Mouse (Mus musculus) right cerebral cortex, postnatal 36 days (tissue): ENCODE results near the gene Cyp4a10.
A peak's percentile ranks its signal among the peaks of the same experiment; 100 is the strongest.
"Not testable (repeated sequence)": the region's sequence is repeated elsewhere in the genome, so short reads cannot be mapped to it uniquely, and the experiment has no call there.

Source experiments
- DNase-seq, 2 experiments: peaks; one replicate each; pipeline ENCODE4 v3.0.0; 2022; ENCODE audit warnings: low spot score in 2 of 2, mixed read lengths in 1 of 2

Cyp4a10 gene

DNA sequence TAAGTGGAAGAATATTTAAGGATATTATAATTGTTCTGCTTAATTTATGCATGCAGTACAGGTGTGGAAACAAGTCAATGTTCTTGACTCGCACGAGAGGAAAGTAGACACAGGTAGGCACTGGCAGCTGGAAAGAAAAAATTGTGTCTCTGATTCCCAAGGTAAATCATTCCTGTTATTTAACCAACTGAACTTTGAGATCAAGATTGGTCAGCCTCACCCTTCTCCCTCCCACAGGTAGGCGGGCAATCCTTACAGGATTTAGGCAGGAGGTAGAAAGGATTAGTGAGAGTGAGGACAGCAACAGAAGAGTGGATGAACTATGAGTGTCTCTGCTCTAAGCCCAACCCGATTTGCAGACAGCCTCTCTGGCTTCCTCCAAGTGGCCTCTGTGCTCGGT, at the start of gene Cyp4a10:
Gene Cyp4a10, plus strand, starts transcription at position 265 of the 400 bp plus-strand sequence.
- not testable (repeated sequence) for DNase-seq

DNA sequence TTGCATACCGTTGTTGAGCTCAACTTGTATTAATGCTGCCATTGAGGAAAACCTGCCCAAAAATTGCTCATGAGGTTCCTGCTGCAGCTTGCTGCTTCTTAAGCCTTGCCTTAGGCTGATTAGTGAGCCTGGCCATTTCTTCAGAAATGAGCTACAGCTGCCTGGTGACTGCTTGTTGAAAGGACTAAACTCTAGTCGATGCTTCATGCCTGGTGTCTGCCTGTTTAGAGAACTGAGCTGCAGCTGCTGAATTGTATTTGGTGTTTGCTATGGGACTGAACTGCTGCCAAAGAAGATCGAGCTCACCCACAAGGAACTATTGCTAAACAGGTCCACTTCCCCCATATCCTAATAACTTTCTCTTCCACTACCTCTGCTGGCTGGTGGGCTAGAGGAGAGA, 44.5 kb upstream of the Cyp4a10 start:
- not testable (repeated sequence) for DNase-seq

DNA sequence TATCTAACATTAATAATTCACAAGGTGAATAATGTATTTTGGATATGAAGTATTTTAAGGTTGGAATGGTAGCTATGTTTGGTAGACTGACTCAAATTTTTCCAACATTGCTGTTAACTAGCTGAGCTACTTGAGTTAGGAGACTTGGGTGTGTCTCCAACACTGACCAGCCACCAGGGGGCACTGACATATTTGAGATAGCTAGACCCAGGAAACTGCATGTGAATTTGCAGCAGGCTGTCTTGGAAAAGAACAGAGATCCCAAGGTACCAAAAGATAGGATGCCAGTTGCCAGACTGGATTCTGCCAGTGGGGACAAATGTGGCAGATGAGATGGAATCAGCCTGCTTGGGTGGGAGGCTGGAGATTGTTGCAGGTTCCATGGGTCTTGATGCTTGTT, 42.0 kb upstream of the Cyp4a10 start:
- peak in 1 of 2 experiments; percentile 1 for DNase-seq

DNA sequence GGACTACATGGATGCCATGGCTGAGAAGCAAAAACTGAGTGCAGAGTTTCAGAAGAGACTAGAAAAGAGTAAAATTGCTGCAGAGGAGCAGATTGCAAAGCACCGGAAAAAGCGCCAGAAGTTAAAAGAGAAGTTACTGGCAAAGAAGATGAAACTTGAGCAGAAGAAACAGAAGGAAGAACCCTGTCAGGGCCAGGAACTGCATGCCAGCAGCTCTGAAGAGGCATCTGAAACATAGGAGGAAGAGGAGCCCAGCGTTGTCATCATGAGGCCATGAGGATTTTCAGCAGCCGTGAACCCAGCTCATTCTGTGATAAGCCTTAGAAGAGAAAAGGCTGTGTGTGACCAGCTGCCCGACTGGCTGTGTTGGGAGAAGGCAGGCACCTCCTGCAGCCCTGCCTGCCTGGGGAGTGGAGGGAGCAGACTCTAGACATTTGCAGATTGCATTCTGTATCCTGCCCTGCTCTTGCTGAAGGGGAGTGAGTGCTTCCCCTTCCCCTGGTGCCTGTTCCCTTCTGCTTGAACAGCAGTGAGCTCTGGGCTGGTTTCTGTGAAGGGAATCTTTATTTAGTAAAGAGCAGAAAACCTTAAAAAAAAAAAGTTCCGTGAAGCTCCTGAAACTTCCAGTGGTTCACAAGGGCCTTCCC, 36.9 kb upstream of the Cyp4a10 start:
- no peak for DNase-seq

DNA sequence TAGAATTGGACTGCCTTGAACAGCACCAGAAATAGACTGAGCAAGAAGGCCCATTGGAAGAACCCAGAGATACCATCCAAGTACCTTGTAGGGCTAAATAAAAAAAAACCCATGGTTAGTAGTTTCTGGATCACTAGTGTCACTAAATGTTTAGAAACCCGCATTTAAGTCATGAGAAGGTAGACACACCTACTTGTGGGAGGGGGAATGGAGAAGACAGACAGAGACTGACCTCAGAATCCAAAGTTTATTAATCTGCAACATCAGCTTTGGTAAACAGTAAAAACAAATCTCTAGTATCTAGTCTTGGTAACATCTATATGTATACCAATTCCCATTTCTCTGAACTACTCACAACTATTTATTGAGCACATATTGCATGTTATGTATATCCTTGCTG, 22.1 kb upstream of the Cyp4a10 start, which contains the start of gene Cyp4a14:
Gene Cyp4a14, minus strand, starts transcription at position 142 of the 400 bp plus-strand sequence.
- no peak for DNase-seq

DNA sequence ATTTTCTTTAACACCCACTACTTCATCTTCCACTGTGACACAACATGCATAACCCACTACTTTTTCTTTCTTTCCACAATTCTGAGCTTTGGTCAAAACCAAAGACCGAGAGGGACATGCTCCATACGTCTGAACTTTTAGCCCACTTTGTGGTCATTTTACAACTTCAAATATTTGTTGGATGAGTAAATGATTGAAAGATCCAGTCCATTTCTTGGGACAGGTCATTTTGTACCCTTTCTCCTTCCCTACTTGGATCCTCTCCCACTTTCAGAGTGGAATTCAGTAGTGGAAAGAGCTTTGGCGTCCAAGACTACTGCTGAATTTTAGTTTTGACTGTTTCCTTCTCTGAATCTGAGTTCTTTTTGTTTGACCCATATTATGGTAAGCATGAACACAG, 20.6 kb upstream of the Cyp4a10 start:
- DNase-seq, result no peak

DNA sequence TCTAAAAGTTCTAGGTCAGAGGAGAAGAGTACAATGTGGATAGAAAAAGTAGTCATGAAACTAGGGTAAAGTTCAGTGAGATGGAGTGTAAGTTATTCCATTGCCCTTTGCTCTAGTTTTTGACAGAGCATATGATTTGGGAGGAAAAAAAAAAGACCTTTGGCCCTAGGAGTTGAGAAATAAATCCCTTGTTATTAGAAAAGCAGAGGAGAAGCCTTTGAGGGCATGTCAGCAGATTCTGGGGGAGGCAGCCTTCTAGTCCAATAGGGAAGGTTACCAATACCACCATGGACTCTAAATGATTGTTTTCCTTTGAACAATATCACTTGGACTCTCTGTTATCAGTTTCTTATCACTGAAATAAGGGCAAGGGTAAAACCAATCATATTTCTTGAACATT, 4.1 kb upstream of the Cyp4a10 start:
- DNase-seq, result not testable (repeated sequence)

DNA sequence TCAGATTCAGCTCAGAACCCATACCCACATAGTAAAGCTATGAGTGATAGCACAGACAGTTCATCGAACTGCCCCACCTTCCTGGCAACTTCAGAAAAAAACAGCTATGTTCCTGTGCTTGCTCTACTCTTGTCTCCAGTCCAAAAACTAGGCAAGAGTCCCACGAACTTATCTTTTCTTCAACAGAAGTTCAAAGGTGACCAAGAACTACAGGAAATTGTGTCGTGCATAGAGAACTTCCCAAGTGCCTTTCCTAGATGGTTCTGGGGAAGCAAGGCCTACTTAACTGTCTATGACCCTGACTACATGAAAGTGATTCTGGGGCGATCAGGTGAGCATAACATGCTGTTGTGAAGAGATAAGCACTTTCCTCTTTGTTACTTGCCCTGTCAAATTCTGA, 1.4 kb downstream of the Cyp4a10 start:
- no peak for DNase-seq

DNA sequence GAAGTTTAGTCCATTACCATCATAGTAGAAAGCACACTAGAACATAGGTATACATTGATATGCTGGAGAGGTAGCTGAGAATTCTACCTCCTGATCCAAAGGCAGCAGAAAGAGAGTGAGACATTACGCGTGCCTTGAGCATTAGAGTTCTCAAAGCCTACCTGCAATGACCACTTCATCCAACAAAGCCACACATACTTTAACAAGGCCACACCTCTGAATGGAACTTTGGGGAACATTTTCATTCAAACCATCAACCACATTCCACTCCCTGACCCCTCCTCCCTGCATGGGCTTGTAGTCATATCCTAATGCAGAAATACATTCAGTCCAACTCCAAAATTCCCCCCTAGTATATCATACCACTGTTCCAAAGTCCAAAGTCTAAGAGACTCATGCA, 3.7 kb downstream of the Cyp4a10 start:
- no peak for DNase-seq

DNA sequence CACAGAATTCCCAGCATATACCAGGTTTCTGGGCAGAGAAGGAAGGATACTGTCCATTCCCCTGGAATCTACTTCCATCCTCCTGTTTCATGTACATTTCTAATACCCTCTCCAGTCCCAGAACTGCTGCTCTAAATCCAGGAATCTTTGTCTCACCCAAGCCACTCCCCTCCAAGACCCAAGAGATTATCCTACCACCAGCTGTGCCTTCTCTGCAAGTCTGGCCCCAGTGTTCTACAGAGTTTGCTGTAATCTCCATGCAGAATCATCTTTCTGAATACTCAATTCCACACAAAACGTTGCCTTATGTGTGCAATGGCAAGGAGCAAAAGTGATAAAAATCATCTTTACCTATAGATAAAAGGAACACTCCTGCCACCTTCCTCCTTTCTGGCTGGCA, 27.0 kb downstream of the Cyp4a10 start:
- no peak for DNase-seq

DNA sequence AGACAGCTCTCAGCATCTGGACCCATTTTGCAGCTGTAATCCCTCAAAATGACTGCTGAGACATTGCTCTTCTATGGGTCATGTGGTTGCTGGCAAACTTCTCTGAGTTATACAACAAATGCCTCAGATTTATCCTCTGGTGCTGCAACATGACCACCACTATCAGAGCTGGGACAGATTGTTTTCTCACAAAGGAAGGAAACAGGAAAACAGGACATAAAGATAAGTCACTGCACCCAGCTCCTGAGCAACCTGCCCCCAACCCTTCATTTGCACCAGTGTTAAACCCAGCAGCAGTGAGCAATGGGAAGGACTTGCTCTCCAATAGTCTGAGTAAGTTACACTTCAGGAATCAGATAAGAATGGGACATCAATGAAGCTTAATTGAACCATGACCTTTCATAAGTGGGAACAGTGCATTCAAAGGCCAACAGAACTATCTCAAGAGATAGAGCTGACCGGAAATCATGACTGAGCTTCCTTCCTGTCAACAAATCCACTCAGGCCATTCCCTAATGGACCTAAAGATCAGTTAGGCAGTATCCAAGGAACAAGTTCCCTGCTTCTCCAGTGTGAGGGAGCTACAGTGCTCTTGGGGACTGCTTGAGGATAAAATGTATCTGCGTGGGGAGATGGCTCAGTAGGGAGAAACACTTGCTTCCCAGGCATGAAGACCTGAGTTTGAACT, 28.2 kb downstream of the Cyp4a10 start:
- DNase-seq, result no peak

DNA sequence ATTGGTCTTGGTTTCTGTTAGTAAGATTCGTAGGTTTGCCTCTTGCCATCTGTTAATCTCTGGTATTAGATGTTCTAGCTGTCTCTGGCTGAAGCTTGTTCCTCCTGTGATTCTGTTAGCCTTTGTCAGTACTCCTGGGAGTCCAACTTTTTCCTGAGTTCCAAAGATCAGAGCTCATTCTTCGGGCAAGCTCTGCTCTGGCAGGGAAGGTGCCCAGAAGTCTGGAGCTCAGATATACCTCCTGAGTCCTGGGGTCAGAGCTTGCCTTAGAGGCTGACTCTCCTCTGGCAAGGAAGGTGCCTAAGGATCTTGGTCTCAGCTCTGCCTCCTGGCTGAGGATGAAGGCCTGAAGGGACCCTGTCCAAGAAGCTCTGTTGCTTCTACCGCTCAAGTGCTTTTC, 34.7 kb downstream of the Cyp4a10 start:
- no peak for DNase-seq

DNA sequence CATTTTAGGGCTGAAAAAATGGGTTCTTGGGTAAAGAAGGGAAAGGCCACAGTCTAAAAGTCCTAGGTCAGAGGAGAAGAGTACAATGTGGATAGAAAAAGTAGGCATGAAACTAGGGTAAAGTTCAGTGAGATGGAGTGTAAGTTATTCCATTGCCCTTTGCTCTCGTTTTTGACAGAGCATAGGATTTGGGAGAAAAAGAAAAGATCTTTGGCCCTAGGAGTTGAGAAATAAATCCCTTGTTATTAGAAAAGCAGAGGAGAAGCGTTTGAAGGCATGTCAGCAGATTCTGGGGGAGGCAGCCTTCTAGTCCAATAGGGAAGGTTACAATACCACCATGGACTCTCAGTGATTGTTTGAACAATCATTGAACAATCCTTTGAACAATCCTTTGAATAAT, 37.4 kb downstream of the Cyp4a10 start:
- DNase-seq, result no peak

DNA sequence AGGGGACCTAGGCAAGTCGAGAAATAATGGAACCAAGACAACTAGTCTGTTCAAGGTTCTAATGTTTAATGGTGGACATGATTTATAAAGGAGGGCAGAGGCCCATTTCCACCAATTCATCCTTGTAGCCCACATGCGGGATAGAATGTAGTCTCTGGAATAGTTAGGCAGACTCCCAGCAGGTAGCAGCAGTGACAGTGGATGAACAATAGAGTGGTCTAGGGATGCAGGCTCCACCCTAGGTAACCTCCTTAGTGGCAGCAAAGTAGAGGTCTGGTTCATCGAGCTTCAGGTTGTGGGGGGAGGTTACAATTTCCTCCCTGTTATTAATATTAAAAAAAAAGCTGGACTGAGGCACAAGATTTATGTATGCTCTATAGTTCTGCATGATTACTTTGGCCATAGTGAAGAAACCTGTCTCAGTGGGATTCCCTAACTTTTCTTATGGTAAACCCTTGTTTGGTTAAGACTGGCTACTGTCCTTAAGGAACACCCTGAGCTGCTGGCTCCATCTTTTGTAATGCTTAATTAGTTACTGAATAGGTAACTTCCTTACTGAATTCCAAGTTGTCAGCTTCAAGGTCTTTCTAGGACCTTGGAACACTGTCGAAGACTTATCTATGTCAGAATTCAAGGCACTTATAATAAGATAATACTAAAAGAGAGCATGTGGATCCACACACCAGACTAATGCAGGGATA, 39.9 kb downstream of the Cyp4a10 start:
- no peak for DNase-seq

DNA sequence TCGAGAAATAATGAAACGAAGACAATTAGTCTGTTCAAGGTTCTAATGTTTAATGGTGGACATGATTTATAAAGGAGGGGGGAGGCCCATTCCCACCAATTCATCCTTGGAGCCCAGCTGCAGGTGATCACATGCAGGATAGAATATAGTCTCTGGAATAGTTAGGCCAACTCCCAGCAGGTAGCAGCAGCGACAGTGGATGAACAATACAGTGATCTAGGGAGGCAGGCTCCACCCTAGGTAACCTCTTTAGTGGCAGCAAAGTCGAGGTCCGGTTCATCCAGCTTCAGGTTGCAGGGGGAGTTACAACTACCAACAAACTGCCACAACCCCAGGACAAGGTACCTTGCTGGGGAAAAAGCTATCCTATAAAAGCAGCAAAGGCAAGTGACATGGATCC, 43.2 kb downstream of the Cyp4a10 start:
- not testable (repeated sequence) for DNase-seq

DNA sequence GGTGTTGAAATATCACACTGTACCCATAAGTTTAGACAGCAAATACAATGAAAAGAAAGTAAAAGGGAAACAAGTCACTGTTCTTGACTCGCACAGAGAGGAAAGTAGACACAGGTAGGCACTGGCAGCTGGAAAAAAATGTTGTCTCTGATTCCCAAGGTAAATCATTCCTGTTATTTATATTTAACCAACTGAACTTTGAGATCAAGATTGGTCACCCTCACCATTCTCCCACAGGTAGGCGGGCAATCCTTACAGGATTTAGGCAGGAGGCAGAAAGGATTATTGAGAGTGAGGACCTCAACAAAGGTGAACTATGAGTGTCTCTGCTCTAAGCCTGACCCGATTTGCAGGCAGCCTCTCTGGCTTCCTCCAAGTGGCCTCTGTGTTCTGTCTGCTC, 45.3 kb downstream of the Cyp4a10 start, which contains the start of gene Cyp4a31:
Gene Cyp4a31, plus strand, starts transcription at position 249 of the 400 bp plus-strand sequence.
- DNase-seq, result no peak

DNA sequence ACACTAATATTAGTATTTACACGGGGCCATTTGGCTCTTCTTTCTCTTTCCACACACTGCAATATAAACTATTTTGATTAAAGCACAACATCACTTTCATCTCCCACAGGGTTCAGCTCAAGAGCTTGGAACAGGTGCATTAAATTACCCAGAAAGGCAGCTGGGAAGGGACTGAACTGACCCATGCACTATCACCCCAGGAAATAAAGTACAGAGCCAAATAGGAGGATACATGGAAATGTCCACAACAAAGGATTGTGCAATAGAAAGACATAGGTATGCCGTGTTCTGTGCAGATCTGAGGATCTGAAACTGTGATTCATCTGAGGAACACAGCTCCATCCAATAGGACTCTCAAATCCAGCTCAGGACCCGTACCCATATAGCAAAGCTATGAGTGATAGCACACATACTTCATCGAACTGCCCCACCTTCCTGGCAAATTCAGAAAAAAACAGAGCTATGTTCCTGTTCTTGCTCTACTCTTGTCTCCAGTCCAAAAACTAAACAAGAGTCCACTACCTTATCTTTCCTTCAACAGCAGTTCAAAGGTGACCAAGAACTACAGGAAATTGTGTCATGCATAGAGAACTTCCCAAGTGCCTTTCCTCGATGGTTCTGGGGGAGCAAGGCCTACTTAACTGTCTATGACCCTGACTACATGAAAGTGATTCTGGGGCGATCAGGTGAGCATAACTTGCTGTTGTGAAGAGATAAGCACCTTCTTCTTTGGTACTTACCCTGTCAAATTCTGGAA, 46.6 kb downstream of the Cyp4a10 start:
- DNase-seq, result not testable (repeated sequence)

DNA sequence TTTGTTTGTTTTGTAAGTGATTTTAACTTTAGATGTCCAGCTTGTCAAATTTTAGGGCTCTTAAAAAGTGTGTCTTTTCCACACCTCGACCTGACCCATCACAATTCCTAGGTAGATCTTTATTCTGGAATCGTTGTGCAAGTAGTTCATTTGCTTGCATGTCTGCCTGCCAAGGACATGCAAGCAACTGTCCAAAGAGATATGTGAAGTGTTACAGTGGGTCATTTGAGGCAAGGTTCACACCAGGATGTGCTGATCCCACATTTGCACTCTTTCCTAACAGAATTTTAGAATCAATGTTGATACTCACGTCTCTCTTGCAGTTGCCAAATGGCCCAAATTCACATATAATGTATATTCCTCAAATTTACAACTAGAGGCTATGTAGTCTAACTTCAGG, 57.2 kb downstream of the Cyp4a10 start:
- DNase-seq, result no peak

DNA sequence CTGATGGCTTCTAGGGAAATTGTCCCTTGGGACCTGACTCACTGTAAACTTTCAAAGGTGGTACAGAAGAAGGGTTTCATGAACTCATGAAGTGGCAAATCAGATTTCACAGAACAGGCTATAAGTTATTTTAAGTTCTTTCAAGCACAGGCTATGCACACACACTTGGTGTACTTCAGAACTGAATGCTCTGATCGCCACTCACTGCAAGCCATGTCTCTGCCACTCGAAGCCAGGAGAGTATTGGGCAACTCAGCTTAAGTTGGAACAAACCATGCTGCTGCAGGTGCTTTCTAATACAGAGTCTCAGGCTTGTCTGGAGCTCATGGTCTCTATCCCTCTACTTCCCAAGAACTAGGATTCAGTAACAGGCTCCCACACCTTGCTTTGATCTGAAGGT, 57.7 kb downstream of the Cyp4a10 start:
- no peak for DNase-seq

DNA sequence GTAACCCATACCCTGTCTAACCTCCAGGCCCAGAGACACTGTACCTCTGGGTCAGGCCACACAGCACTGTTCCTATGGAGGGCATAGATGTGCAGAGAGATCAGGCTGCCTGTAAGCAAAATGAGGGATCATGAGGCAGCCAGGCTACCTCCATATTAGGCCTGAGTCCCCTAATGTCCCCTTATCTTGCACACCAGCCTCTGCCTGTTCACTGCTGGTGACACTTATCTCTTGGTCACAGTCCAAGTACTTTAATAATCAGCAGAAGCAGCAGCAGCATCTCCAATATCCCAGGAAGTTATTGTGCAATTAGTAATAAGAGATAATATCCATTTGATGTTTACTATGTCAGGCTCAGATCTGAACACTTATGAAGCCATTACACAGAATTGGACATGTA, 65.0 kb downstream of the Cyp4a10 start:
- no peak for DNase-seq
